Mouse (Mus musculus): ENCODE results near the gene Nagpa. TPM values are rescaled to one million over a fixed set of nuclear protein-coding genes. Genes with fewer than 3 reads are reported as not detected.
"Not testable (repeated sequence)": the region's sequence is repeated elsewhere in the genome, so short reads cannot be mapped to it uniquely, and the experiment has no call there.

Nagpa gene
- 15.9 and 16.2 TPM in 2 replicates for polyA plus RNA-seq (2016; fragmentation: Nextera tagmentation; extraction: Ambion mirVana)

DNA sequence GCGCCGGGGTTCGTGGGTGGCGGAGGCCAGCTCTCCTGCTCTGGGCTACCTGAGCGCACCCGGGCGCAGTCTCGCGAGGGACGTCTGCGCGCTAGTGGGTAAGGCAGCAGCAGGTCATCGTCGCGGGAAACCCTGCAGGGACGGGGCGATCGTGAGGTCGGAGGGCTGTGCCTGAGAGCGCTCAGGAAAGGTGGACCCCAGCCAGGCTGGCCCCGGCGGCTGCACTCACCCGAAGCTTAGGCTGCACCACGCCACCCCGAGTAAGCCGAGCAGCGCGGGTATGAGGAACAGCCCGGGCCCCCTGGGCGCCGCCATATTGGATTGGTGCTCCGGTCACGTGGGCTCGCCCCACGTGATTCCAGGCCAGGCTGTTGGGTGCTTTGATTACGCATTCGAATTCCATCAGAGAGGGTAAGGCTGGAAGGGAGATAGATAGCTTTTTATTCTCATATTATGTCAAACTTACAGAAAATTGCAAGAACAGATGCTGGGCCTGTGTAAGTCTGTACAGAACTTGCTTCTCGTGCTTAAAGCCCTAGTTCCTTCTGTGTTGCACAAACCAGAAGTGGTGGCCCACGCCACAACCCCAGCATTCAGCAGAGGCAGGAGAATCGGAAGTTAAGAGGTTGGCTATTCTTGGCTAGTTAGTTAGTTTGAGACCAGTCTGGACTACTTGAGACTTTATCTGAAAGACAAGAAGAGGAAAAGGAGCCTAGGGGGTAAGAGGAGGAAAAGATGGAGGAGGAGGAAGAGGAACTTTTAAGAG, at the start of gene Nagpa:
TSS of gene Nagpa (minus strand) at position 345 of the 766 bp plus-strand sequence.
- Histone ChIP-seq H3K27me3 (replicated peaks; ENCODE audit: low read depth, poor library complexity, severe bottlenecking) (peaks cover 7% of the 10 kb centered on the region; the same call in 1 of the 2 replicates), H3K4me3 (peak within 1 kb of the TSS; percentile 94), H3K9me3 (no peaks in the 10 kb centered on the region), H3K36me3 (replicated peaks) (no peaks in the 10 kb centered on the region), H3K4me1 (peaks cover 15% of the 10 kb centered on the region), H3K27ac (replicated peaks) (peak within 1 kb of the TSS; percentile 77)
- WGBS = 4% methylated on average over 40 of the region's 40 CpGs
- peak; percentile 90 for DNase-seq (ENCODE audit: low spot score)

DNA sequence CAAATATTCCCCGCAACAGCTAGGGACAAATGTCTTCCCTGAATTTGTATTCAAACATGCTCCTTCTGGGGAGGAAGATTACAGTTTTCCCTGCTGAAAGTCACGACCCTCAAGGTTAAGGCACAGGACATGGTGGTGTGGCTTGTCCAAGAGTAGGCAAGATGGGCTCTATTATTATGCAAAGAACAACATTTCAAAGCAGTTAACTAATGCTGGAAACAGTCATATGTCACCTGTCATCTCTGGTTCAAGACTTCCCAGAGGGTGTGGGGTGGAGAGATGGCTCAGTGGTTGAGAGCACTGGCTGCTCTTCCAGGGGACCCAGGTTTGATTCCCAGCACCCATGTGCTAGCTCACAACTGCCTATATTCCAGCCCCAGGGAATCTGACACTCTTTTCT, 48.4 kb upstream of the Nagpa start:
- Histone ChIP-seq H3K9me3 (no peaks in the 10 kb centered on the region), H3K27ac (replicated peaks) (no peak overlapping the region), H3K27me3 (replicated peaks; ENCODE audit: low read depth, poor library complexity, severe bottlenecking) (no peaks in the 10 kb centered on the region), H3K4me3 (no peak overlapping the region), H3K36me3 (replicated peaks) (peaks cover 45% of the 10 kb centered on the region), H3K4me1 (peaks cover 26% of the 10 kb centered on the region)
- 88% methylated on average over 2 of the region's 2 CpGs for WGBS
- DNase-seq (ENCODE audit: low spot score) = no peak

- peaks cover 18% of the 10 kb centered on the region for H3K4me1 ChIP-seq
- H3K27ac ChIP-seq (replicated peaks) = no peak overlapping the region
- H3K9me3 ChIP-seq = no peaks in the 10 kb centered on the region
- H3K4me3 ChIP-seq = no peak overlapping the region
- no peaks in the 10 kb centered on the region for H3K27me3 ChIP-seq (replicated peaks; ENCODE audit: low read depth, poor library complexity, severe bottlenecking)
- peaks cover 56% of the 10 kb centered on the region for H3K36me3 ChIP-seq (replicated peaks)
- DNase-seq (ENCODE audit: low spot score) = no peak
- 88% methylated on average over 3 of the region's 3 CpGs for WGBS
Observed at GRCm38 (mm10) chr16:5250891-5251290, 47.1 kb upstream of the Nagpa start.

- peaks cover 95% of the 10 kb centered on the region for H3K36me3 ChIP-seq (replicated peaks)
Observed at GRCm38 (mm10) chr16:5244411-5244810, 40.6 kb upstream of the Nagpa start.

DNA sequence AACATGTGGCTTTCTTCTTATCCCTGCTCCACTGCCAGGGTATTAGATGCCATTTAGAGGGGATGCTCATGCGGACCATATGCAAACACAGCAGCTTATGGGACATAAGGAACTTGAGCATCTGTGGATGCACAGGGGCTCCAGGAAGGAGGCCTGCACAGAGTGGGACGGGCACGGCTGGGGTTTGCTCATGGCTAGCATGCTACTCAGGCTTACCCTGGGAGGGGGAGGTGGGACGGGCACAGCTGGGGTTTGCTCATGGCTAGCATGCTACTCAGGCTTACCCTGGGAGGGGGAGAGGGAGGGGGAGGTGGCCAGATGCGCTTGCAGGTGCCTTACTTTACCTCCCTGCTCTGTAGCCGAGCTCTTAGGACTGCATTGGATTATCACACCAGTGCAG, 39.1 kb upstream of the Nagpa start:
- H3K27ac ChIP-seq (replicated peaks) = no peak overlapping the region
- 89% methylated on average over 6 of the region's 6 CpGs for WGBS
- H3K4me3 ChIP-seq = no peak overlapping the region
- peaks cover 92% of the 10 kb centered on the region for H3K36me3 ChIP-seq (replicated peaks)
- DNase-seq (ENCODE audit: low spot score) = no peak
- no peaks in the 10 kb centered on the region for H3K9me3 ChIP-seq
- no peaks in the 10 kb centered on the region for H3K27me3 ChIP-seq (replicated peaks; ENCODE audit: low read depth, poor library complexity, severe bottlenecking)
- H3K4me1 ChIP-seq = no peaks in the 10 kb centered on the region

More at GRCm38 (mm10) chr16:5244411-5244810, 40.6 kb upstream of the Nagpa start:
- Histone ChIP-seq H3K4me3 (no peak overlapping the region), H3K27me3 (replicated peaks; ENCODE audit: low read depth, poor library complexity, severe bottlenecking) (no peaks in the 10 kb centered on the region), H3K4me1 (no peaks in the 10 kb centered on the region), H3K27ac (replicated peaks) (no peak overlapping the region), H3K9me3 (no peaks in the 10 kb centered on the region)
- WGBS = 41% methylated on average over 7 of the region's 7 CpGs
- DNase-seq (ENCODE audit: low spot score) = peak; percentile 65

DNA sequence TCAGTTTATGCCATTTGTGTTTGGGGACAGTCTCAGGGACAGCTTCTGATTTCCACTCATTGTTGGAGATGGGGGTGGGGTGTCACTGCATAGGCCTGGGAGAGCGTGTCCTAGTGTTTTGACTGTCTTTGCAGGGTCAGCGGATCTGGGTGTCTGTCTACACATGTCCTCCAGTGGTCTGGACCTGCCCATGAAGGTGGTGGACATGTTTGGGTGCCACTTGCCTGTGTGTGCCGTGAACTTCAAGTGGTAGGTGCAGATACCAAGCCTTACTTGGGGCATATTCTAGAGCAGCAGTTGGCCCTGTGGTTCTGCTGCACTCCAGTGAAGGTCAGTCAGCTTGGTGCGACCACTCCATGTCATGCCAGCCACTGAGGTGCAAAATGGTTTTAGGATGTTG, 38.5 kb upstream of the Nagpa start:
- no peak for DNase-seq (ENCODE audit: low spot score)
- 87% methylated on average over 4 of the region's 4 CpGs for WGBS
- Histone ChIP-seq H3K27ac (replicated peaks) (no peak overlapping the region), H3K4me1 (no peaks in the 10 kb centered on the region), H3K9me3 (no peaks in the 10 kb centered on the region), H3K36me3 (replicated peaks) (peaks cover 87% of the 10 kb centered on the region), H3K4me3 (no peak overlapping the region), H3K27me3 (replicated peaks; ENCODE audit: low read depth, poor library complexity, severe bottlenecking) (no peaks in the 10 kb centered on the region)

GRCm38 (mm10) chr16:5233418-5234313, 29.9 kb upstream of the Nagpa start, which contains the start of gene Alg1:
Gene Alg1, plus strand, starts transcription at chr16:5233621.
- H3K4me1 ChIP-seq = peaks cover 9% of the 10 kb centered on the region
- 2% methylated on average over 47 of the region's 47 CpGs for WGBS
- H3K9me3 ChIP-seq = no peaks in the 10 kb centered on the region
- peaks cover 14% of the 10 kb centered on the region; the same call in 1 of the 2 replicates for H3K36me3 ChIP-seq (replicated peaks)
- H3K27me3 ChIP-seq (replicated peaks; ENCODE audit: low read depth, poor library complexity, severe bottlenecking) = no peaks in the 10 kb centered on the region
- DNase-seq (ENCODE audit: low spot score) = peak; percentile 96
- peak within 1 kb of the TSS; percentile 72 for H3K27ac ChIP-seq (replicated peaks)
- peak within 1 kb of the TSS; percentile 96 for H3K4me3 ChIP-seq

- peaks cover 7% of the 10 kb centered on the region; the same call in 1 of the 2 replicates for H3K36me3 ChIP-seq (replicated peaks)
- H3K9me3 ChIP-seq = no peaks in the 10 kb centered on the region
- H3K27ac ChIP-seq (replicated peaks) = peak overlapping the region; percentile 72; the same call in 1 of the 2 replicates
- peak overlapping the region; percentile 96 for H3K4me3 ChIP-seq
- peaks cover 9% of the 10 kb centered on the region for H3K4me1 ChIP-seq
- WGBS = 70% methylated on average over 4 of the region's 4 CpGs
- no peaks in the 10 kb centered on the region for H3K27me3 ChIP-seq (replicated peaks; ENCODE audit: low read depth, poor library complexity, severe bottlenecking)
- no peak for DNase-seq (ENCODE audit: low spot score)
Observed at GRCm38 (mm10) chr16:5232982-5233381, 29.2 kb upstream of the Nagpa start.

DNA sequence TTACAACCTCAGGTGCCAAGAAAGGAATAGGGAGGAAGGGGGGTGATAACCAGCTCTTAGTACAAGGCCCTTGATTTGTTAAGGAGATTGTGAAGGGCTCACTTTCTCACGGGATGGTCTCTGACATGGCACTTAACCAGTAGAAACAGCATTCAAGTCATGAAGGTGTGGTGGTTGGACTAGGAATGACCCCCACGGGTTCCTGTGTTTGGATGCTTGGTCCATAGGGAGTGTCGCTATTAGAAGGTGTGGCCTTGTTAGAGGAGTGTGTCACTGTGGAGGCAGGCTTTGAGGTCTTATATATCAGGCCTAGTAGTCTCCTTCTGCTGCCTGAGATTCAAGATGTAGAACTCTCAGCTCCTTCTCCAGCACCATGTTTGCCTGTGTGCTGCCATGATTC, 24.3 kb upstream of the Nagpa start:
- H3K4me1 ChIP-seq; H3K9me3 ChIP-seq; H3K4me3 ChIP-seq; H3K36me3 ChIP-seq (replicated peaks); DNase-seq (ENCODE audit: low spot score); H3K27me3 ChIP-seq (replicated peaks; ENCODE audit: low read depth, poor library complexity, severe bottlenecking); H3K27ac ChIP-seq (replicated peaks): not testable (repeated sequence)
- WGBS = 80% methylated on average over 3 of the region's 3 CpGs

DNA sequence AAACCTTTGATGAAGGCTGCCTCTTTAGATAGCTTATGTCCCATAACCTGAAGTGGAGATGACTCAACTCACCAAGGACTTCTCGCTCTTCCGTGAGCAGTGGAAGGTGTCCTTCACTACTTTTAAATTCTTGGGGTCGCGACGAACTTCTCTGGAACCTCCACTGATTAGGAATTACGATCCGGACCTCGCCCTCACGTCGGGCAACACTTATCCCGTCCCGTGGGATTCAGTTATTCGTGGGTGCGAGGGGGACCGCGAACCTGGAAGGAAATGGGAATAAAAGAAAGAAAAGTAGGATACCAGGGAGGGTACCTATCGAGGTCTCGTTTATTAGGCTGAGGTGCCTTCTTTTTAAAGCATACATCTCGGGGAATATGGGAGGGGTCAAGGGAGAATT, 23.7 kb upstream of the Nagpa start:
- H3K36me3 ChIP-seq (replicated peaks); DNase-seq (ENCODE audit: low spot score); H3K4me1 ChIP-seq; H3K27me3 ChIP-seq (replicated peaks; ENCODE audit: low read depth, poor library complexity, severe bottlenecking); H3K4me3 ChIP-seq; H3K9me3 ChIP-seq; H3K27ac ChIP-seq (replicated peaks): not testable (repeated sequence)
- WGBS = 84% methylated on average over 19 of the region's 19 CpGs

- WGBS = 12% methylated on average over 1 of the region's 1 CpGs
- not testable (repeated sequence) for H3K27me3 ChIP-seq (replicated peaks; ENCODE audit: low read depth, poor library complexity, severe bottlenecking); H3K36me3 ChIP-seq (replicated peaks); H3K4me1 ChIP-seq; H3K4me3 ChIP-seq; H3K9me3 ChIP-seq; DNase-seq (ENCODE audit: low spot score); H3K27ac ChIP-seq (replicated peaks)
Observed at GRCm38 (mm10) chr16:5226534-5226933, 22.7 kb upstream of the Nagpa start.

GRCm38 (mm10) chr16:5222140-5222539, 18.3 kb upstream of the Nagpa start, which contains the start of gene AU021092:
Gene AU021092, minus strand, starts transcription at chr16:5222299.
- 71% methylated on average over 6 of the region's 6 CpGs for WGBS
- Histone ChIP-seq H3K27ac (replicated peaks) (no peak within 1 kb of the TSS), H3K4me3 (no peak within 1 kb of the TSS), H3K36me3 (replicated peaks) (no peaks in the 10 kb centered on the region), H3K9me3 (no peaks in the 10 kb centered on the region), H3K27me3 (replicated peaks; ENCODE audit: low read depth, poor library complexity, severe bottlenecking) (no peaks in the 10 kb centered on the region), H3K4me1 (no peaks in the 10 kb centered on the region)
- no peak for DNase-seq (ENCODE audit: low spot score)
